Mouse (Mus musculus) megakaryocyte, embryonic 14.5 days (primary cell): ENCODE measurements around the gene Pigs.

Experiments used
- FLI1 ChIP-seq: IDR thresholded peaks from 2 replicates; pipeline ENCODE4 v1.6.1; 2012; ENCODE audit warnings: low read length, inconsistent platforms, mixed read lengths
- GATA1 ChIP-seq: IDR thresholded peaks from 3 replicates; pipeline ENCODE4 v1.6.1; 2012; ENCODE audit warnings: mixed read lengths, low read length, inconsistent platforms, borderline replicate concordance

DNA sequence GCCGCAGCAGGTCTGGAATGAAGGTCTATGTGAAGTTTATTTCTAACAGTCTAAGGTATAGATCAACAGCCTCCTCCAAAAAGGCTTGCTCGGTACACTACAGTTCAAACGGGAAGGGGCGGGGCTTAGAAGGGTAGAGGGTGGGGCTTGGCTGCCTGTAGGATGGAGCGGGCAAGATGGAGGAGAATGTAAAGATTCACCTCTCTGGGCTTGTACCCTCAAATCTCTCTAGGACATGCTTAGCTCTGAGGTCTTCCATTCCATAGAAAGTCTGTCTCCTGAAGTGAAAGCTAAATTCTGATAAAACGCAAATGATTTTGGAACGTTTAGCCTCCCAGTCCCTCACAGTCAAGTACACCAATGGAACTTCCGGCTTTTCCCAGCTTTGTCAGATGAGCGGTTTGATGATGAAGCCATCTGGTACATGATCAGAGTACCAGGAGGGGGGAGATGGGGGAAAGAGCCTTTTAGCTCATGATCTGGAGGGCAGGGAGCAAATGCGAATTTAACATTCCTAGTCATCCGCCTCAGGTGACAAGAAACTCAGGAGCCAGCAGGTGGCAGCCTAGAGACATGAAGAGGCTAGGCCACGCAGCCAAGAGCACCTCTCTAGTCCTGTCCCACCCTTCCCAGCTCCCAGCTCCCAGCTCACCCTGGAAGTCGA lies 32.0 kb downstream of the Pigs start:
- no peak for TF ChIP-seq GATA1
- no peak for TF ChIP-seq FLI1
